Mouse (Mus musculus): ENCODE data around the gene Abcc8. TPM values are rescaled to one million over a fixed set of nuclear protein-coding genes. Genes with fewer than 3 reads are reported as not detected.
"Not testable (repeated sequence)": the region's sequence is repeated elsewhere in the genome, so short reads cannot be mapped to it uniquely, and the experiment has no call there.

Abcc8 gene
- total RNA-seq (2021): 1 to 10 TPM in 1 of 2 experiments, under 1 TPM in 1; 0.78 to 1.7 TPM
- long read RNA-seq, experiment 1: 0 reads
- long read RNA-seq, experiment 2, partial matches to known transcripts: 0 of 1 reads
- long read RNA-seq, experiment 2, other reads (novel, unspliced or antisense): 1 of 1 reads

- DNase-seq: peak; percentile 8
These were observed at the start of gene Abcc8 for GRCm38 (mm10) chr7:46179431-46180275. Gene Abcc8 (minus strand): TSS chr7:46180033.

GRCm38 (mm10) chr7:46226936-46227335 lies 47.1 kb upstream of the Abcc8 start:
- peak; percentile 18 for DNase-seq

- peak; percentile 79 for DNase-seq
These were observed 46.4 kb upstream of the Abcc8 start for GRCm38 (mm10) chr7:46226253-46226652.

- no peak for DNase-seq
These were observed 40.8 kb upstream of the Abcc8 start for GRCm38 (mm10) chr7:46220591-46221129.

GRCm38 (mm10) chr7:46218415-46218814 lies 38.6 kb upstream of the Abcc8 start:
- DNase-seq: no peak

- no peak for DNase-seq
These were observed 36.6 kb upstream of the Abcc8 start for GRCm38 (mm10) chr7:46216481-46216880.

- no peak for DNase-seq
These were observed 30.4 kb upstream of the Abcc8 start for GRCm38 (mm10) chr7:46210276-46210675.

- DNase-seq: no peak
These were observed 28.3 kb upstream of the Abcc8 start for GRCm38 (mm10) chr7:46208131-46208530.

GRCm38 (mm10) chr7:46204775-46205174 lies 24.9 kb upstream of the Abcc8 start:
- no peak for DNase-seq

- peak; percentile 47 for DNase-seq
These were observed 24.2 kb upstream of the Abcc8 start for GRCm38 (mm10) chr7:46204046-46204471.

GRCm38 (mm10) chr7:46201649-46202048 lies 21.8 kb upstream of the Abcc8 start:
- DNase-seq: no peak

GRCm38 (mm10) chr7:46200021-46200420 lies 20.2 kb upstream of the Abcc8 start:
- no peak for DNase-seq

GRCm38 (mm10) chr7:46195356-46195755 lies 15.5 kb upstream of the Abcc8 start:
- no peak for DNase-seq

- DNase-seq: no peak
These were observed 4.4 kb upstream of the Abcc8 start for GRCm38 (mm10) chr7:46184232-46184631.

GRCm38 (mm10) chr7:46181590-46181989 lies 1.8 kb upstream of the Abcc8 start:
- peak; percentile 62 for DNase-seq

- not testable (repeated sequence) for DNase-seq
These were observed 10.9 kb downstream of the Abcc8 start for GRCm38 (mm10) chr7:46168980-46169379.

- DNase-seq: peak; percentile 41
These were observed 11.4 kb downstream of the Abcc8 start for GRCm38 (mm10) chr7:46168402-46168801.

GRCm38 (mm10) chr7:46167901-46168300 lies 11.9 kb downstream of the Abcc8 start:
- peak; percentile 56 for DNase-seq

- DNase-seq: no peak
These were observed 14.0 kb downstream of the Abcc8 start for GRCm38 (mm10) chr7:46165876-46166275.

- DNase-seq: no peak
These were observed 17.1 kb downstream of the Abcc8 start for GRCm38 (mm10) chr7:46162731-46163130.

- DNase-seq: no peak
These were observed 17.6 kb downstream of the Abcc8 start for GRCm38 (mm10) chr7:46162132-46162727.

GRCm38 (mm10) chr7:46161615-46162014 lies 18.2 kb downstream of the Abcc8 start:
- no peak for DNase-seq

- DNase-seq: no peak
These were observed 22.1 kb downstream of the Abcc8 start for GRCm38 (mm10) chr7:46157746-46158145.
